Mouse (Mus musculus) kidney, adult 2 months (tissue): ENCODE data around the gene Foxd2.

Experiments used
- CTCF ChIP-seq: fragments of 200-500 bp; conservative IDR thresholded peaks from 2 replicates; pipeline ENCODE4 v1.5.1; 2011; ENCODE audit warnings: low read depth, mild to moderate bottlenecking, control low read depth, low read length, moderate library complexity, mixed read lengths; ENCODE audit not compliant: insufficient read depth, insufficient read length
- POLR2A ChIP-seq: fragments of 200-500 bp; IDR thresholded peaks from one replicate; pipeline ENCODE4 v1.6.1; 2011; ENCODE audit warnings: low read depth, low read length, control low read depth

DNA sequence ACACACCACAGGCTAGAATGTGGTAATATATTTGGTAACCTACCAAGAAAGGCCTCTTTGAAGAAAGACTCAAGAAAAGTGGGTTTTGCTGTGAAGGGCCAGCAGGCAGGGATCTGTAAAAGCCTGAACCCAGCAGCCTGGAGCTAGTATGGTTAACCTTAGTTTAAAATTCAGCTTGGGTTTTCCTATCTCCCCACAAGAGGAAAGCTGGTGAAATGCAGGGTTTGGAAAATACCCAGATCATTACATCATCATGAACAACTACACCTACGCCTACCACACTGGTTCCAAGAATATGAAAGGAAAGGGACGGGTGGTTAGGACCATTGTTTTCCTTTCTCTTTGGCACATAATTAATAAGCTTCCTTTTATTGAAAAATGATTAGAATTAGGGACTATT is 49.6 kb upstream of the Foxd2 start:
- TF ChIP-seq POLR2A (no peak), CTCF (no peak)
